Mouse (Mus musculus): ENCODE results near the gene Hipk2.

- TF ChIP-seq POLR2A (IDR thresholded peaks at IDR 0.05; ENCODE audit: control insufficient read depth, low read depth, low read length) (no peak), CTCF (IDR thresholded peaks at IDR 0.05; ENCODE audit: control insufficient read depth, insufficient read depth, insufficient replicate concordance, low read depth, low read length) (no peak)
Observed at GRCm38 (mm10) chr6:38672011-38672410, 204.0 kb downstream of the Hipk2 start.

Measured in testis, adult 2 months (tissue).